Mouse (Mus musculus) E14TG2a.4 (cell line): ENCODE results near the gene Chrna9.

Experiments used
- H3K27me3 ChIP-seq: 2 replicates; pipeline ENCODE4 v1.6.1; 2014; ENCODE audit warnings: low read length, control low read depth; ENCODE audit not compliant: insufficient read depth
- H3K36me3 ChIP-seq: 2 replicates; pipeline ENCODE4 v1.6.1; 2014; ENCODE audit warnings: low read length, control low read depth; ENCODE audit not compliant: insufficient read depth
- H3K4me1 ChIP-seq: replicated peaks from 2 replicates; pipeline ENCODE4 v1.6.1; 2014; ENCODE audit warnings: low read depth, low read length, control low read depth
- H3K4me3 ChIP-seq: replicated peaks from 2 replicates; pipeline ENCODE4 v1.5.1; 2014; ENCODE audit warnings: mild to moderate bottlenecking, low read length
- H3K9me3 ChIP-seq: 2 replicates; pipeline ENCODE4 v1.6.1; 2014; ENCODE audit warnings: low read length, control low read depth
- CTCF ChIP-seq: conservative IDR thresholded peaks from 2 replicates; pipeline ENCODE4 v1.5.1; 2014; ENCODE audit warnings: low read length
- NANOG ChIP-seq: IDR thresholded peaks from 2 replicates; pipeline ENCODE4 v1.6.1; 2014; ENCODE audit warnings: borderline replicate concordance, low read length, mixed read lengths
- POU5F1 ChIP-seq: IDR thresholded peaks from 2 replicates; pipeline ENCODE4 v1.6.1; 2014; ENCODE audit warnings: low read length, borderline replicate concordance

The Chrna9 gene

GRCm38 (mm10) chr5:66026796-66027195, 92.1 kb downstream of the Chrna9 start:
- Histone ChIP-seq H3K9me3 (no peaks in the 10 kb centered on the region), H3K4me3 (peak overlapping the region; percentile 65), H3K27me3 (peaks cover 47% of the 10 kb centered on the region), H3K4me1 (peaks cover 33% of the 10 kb centered on the region), H3K36me3 (peaks cover 33% of the 10 kb centered on the region)
- no peak for TF ChIP-seq POU5F1
- TF ChIP-seq NANOG, result no peak
- TF ChIP-seq CTCF, result no peak; the same call in 1 of the 2 replicates
